Mouse (Mus musculus): Measurements from ENCODE around the gene Hamp2.

Hamp2 gene

DNA sequence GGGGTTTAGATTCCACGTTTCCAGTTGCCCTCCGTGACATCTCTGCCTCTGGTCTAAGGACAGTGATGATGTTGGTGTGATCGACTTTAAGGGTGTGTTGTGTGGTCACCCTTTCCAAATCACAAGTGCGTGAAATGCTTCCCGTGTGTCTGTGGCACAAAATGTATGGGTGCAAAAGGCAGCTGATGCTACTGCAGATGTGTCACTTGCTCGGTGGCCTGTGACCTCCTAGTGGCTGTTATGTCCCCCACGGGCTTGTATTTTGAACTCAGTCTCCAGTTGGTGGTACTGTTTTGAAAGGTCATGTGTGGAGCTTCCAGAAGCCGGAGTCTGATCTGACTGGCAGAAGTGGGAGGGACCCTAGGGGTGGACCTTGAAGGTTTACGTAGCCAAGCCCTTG, 32.7 kb downstream of the Hamp2 start:
- no peak for DNase-seq (ENCODE audit: low spot score)

DNA sequence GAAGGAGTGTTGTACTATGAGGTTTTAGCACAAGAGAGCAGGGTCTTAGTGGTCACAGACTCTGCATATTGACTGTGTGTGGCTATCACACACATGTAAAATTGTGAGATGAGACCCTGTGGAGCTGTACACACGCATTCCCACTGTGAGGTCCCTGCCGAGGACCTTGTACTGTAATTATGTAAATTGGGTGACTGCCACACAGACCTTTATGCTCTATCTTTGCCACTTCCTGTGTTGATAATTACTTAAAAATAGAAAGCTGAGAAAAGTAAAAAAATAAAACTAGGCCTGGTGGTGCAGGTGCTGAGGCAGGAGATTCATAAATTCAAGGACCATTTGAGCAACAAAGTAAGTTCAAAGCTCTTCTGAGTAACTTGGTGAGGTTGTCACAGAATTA, 33.8 kb downstream of the Hamp2 start:
- no peak for DNase-seq (ENCODE audit: low spot score)

GRCm38 (mm10) chr7:30888786-30889185, 35.7 kb downstream of the Hamp2 start:
- no peak for DNase-seq (ENCODE audit: low spot score)

- DNase-seq (ENCODE audit: low spot score): no peak
Measured at GRCm38 (mm10) chr7:30887568-30888188, 36.8 kb downstream of the Hamp2 start.

DNA sequence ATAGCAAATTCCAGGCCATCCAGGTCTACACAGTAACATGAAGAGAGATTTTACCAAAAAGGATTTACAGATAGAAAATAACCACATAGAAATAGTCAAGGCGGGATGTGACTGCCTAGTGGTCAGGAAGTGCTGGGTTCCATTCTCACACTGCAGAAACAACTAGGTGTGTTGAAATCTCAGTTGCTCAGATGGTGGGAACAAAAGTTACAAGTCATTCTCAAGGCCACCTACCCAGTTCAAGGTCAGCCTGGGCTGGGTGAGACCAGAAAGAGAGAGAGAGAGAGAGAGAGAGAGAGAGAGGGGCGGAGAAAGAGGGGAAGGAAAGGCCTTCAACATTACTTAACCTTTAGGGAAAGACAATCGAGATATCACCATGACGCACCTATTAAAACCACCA, 37.6 kb downstream of the Hamp2 start:
- no peak for DNase-seq (ENCODE audit: low spot score)

- no peak for DNase-seq (ENCODE audit: low spot score)
Measured at GRCm38 (mm10) chr7:30884047-30884446, 40.4 kb downstream of the Hamp2 start.

DNA sequence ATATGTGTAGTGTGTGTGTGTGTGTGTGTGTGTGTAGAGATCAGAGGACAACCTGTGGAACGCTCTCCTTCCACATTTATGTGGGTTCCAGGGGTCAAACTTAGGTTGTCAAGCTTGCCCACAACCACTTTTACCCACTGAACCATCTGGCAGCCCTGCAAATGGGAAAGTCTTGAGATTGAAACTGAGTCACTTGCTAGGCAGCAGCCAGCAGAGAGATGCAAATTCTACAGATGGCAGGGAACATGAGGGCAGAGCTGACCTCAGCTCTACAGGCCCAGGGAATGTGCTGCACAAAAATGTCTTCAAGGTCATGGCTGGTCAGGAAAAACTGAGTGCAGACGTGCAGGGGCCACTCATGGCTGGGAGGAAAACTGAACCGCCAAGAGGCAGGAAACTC, 43.1 kb downstream of the Hamp2 start:
- DNase-seq (ENCODE audit: low spot score): no peak

GRCm38 (mm10) chr7:30880176-30880575, 44.3 kb downstream of the Hamp2 start, which contains the start of gene Cd22:
Gene Cd22, minus strand, starts transcription at chr7:30880342.
- DNase-seq (ENCODE audit: low spot score): no peak

GRCm38 (mm10) chr7:30878950-30879349, 45.5 kb downstream of the Hamp2 start:
- no peak for DNase-seq (ENCODE audit: low spot score)

DNA sequence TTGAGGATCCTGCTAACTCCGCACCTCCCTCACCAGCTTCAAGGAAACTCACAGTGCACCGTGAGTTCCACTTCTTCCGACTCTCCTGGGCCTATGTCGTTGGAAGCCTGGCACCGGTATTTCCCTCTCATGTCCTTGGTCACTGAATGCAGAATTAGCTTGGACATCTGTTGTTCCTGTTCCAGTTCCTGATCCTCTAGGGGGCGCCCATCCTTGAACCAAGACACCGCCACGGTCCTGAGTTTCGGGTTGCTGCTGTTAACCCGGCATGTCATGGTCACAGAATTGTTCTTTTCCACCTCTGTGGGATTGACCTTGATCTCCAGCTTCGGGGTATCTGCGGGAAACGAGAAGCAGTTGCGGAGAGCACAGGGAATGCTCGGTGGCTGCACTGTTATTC, 51.4 kb downstream of the Hamp2 start:
- peak; percentile 63 for DNase-seq (ENCODE audit: low spot score)

Data from ovary, postnatal 36 days (tissue).